Mouse (Mus musculus) hematopoietic stem cell, adult 5-6 weeks (primary cell): Measurements from ENCODE around the gene P4htm. TPM values are rescaled to one million over a fixed set of nuclear protein-coding genes. Genes with fewer than 3 reads are reported as not detected.
A peak's percentile ranks its signal among the peaks of the same experiment; 100 is the strongest.

Experiments used
- ATAC-seq, 2 experiments: fragments of 125-278 bp in 1 of 2; replicated peaks in 1 of 2; 2 replicates each; pipeline ENCODE4 v1.8.0; 2016 to 2017; ENCODE audit warnings: inconsistent platforms in 2 of 2, mild to moderate bottlenecking in 2 of 2, moderate number of reproducible peaks in 2 of 2, low read depth in 1 of 2, moderate TSS enrichment in 1 of 2; ENCODE audit not compliant: low FRiP score in 2 of 2, poor library complexity in 2 of 2, severe bottlenecking in 2 of 2, insufficient read depth in 1 of 2, low TSS enrichment in 1 of 2
- total RNA-seq: library from RNA; stranded (forward); fragments of 172-1452, 232-1000 nt; gene quantifications from 2 replicates; pipeline ENCODE4 v1.2.3, GENCODE M21; 2017

Gene P4htm
- total RNA-seq, 1 experiment from 2014 or later = 5.4 TPM

DNA sequence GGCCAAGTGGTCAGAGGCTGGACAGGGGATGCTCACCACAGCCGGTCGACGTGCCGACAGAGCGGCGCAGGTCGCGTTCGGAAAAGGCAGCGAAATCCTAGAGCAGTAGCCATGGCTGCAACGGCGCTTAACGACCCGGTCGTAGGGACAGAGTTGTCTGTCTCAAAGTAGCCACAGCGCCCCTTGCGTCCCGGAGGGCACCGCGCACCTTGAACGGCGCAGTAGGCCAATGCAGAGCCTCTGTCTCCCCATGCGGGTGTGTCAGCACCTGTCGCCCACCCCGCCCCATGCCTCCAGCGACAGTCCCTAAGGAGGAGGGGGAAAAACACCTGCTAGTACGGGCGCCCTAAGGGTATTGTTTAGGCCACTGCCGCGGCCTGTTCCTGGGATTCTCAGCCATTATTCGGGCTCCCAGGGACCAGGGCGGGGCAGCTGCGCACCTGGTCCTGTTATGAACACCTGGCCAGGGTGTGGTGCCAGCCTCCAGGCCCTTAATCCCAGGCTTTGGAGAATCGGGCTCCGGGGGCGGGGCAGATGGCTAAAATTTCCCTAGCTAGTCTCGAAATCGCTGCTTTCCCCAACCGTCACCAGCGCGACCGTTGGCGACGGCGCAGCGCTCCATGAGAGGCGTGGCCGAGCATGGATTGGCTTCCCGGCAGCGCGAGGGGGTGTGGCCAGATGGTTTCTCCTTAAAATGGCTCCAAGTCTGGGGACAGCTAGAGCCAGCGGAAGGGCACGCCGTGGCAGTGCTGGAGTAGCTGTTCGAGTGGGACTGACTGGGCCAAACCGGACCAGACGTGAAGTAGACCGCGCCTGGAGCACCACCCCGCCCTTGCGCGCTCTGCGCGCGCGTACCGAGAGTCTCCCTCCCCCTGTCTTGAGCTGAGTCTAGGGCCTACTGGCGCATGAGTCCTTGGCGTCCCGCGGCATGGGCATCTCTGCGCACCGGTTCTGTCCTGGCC, 30.4 kb downstream of the P4htm start, which contains the start of gene Ndufaf3:
Ndufaf3 (minus strand) TSS at position 620 of the 962 bp plus-strand sequence.
- ATAC-seq = peak; percentile 74 to 75

DNA sequence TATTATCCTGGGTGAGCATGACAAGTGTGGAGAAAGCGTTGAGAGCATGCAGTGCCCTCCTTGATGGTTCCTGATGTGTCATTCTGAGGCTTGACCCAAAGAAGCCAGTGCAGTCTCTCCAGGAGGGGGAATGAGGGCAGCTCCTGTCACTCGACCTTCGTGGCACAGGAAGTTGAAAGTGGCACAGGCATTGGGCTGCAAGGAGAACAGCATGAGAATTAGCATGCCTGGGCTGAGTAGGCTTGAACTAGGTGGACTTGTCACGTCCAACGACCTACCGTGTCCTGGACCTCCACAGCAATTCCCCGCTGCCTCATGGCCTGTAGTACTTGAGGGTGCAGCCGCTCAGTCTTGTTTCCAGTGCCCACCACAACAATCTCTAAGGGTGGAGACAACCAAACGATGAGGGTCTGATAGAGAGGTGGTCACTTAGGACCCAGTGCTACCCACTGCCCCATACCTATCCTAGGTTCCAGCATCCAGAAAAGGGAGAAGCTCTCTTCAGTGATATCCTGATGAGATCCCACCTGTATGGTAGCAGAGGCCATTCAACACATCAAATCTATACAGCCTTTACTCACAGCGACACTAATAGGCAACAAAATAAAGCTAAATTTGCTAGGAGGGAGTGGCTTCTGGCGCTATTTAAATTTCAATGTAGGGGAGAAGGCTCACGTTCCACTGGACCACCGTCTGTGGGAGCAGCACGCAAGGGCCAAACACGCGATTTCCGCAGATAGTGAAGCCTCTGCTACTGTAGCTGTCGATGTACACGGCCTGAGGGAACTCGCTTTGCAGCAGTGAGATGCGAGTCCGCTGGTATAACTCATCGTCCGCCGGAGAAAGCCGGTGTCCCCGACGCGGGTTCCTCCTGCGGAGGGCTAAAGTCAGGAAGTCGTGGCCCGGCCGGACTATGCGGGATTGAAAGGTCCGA, 31.3 kb downstream of the P4htm start:
- peak in 1 of 2 experiments; percentile 0; a peak in 1 of 4 replicates for ATAC-seq

DNA sequence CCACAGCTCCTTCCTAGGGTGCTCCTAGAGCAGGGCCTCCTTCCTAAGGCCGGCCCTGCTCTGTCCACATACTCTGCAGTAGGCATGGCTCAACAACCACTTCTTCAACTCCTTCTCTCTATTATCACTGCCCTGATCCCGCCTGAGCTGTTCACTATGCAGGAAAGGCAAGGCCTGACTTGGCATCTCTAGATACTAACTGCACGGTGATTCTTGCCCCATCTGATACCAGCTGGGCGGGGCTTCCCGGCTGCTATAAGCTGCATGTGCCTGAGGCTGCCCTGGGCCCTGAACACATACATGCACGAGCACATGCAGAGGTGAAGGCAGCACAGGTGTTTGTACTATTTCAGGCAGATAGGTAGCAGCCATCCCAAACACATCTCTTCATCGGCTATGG, 33.3 kb downstream of the P4htm start:
- ATAC-seq = no peak

DNA sequence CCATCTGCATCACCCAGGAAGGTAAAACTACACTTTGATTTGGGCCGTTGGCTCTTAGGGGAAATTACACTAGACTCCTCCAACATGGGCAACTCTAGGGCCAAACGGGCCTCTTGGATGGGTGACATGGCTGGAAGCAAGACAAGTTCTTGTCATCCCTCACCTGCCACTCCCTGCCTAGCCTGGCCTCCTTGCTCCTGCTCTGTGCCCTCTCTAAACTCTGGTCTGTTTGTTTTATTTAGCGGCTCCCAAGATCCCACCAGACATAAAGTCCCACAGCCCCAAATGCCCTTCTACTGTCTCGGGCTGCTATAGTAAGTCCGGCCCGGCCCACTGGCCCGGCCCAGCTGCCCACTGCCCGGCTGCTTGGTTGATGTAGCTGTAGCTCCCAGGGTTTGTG, 33.8 kb downstream of the P4htm start:
- no peak for ATAC-seq

DNA sequence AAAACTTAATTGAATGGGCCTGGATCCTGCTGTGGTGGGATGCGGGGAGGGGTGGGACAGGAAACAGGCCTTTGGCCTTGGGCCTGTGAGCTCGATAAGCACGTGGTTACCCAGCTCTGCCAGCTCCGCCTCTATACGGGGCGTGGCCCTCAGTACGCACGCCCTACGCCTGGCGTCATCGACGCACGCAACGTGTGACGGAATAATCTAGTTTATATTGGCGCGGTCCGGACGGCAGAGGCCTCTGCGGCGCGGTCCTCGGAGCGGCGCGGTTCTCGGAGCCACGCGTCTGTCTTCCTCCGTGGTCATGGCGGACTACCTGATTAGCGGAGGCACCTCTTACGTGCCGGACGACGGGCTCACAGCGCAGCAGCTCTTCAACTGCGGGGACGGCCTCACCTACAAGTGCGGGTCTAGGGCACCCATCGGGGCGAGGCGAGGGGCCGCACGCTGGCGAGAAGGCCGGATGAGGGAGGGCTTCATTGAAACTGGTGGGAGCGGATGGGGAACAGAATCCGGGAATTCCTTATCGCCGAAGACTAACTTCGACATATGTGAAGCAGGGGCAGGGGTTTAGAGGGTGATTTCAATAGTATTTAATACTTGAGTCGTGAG, 37.1 kb downstream of the P4htm start, which contains the start of gene Impdh2:
Impdh2 (plus strand) TSS at position 60 of the 615 bp plus-strand sequence.
- ATAC-seq = peak; percentile 98 to 99

DNA sequence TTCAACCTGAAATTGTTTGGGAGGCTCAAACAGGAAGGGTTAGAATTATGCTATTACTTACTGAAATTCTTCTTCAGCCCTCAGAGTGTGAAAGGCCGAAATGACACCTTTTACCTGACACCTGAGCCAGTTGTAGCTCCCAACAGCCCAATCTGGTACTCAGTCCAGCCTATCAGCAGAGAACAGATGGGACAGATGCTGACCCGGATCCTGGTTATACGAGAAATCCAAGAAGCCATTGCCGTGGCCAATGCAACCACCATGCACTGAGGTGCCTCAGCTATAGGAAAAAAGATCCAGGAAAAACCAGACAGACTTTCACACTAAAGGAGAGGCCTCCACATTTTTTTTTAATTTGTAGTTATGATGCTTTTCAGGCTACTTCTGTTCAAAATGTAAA, 38.3 kb downstream of the P4htm start:
- ATAC-seq = no peak

DNA sequence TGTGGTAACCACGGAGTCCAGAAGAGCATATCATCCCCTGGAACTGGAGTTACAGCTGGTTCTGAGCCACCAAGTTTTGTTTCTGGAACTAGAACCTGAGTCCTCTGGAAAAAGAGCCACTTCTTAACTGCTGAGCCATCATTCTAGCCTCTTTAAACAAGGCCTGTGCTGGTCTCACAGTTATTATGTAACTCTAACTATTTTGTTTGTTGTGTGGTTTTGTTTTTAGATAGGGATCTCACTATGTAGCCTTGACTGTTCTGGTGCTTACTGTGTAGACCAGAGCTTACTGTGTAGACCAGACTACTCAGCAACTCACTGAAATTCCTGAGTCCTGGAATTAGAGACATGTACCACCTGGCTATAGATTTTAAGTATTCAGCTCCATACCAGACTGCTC, 50.6 kb downstream of the P4htm start:
- no peak for ATAC-seq

DNA sequence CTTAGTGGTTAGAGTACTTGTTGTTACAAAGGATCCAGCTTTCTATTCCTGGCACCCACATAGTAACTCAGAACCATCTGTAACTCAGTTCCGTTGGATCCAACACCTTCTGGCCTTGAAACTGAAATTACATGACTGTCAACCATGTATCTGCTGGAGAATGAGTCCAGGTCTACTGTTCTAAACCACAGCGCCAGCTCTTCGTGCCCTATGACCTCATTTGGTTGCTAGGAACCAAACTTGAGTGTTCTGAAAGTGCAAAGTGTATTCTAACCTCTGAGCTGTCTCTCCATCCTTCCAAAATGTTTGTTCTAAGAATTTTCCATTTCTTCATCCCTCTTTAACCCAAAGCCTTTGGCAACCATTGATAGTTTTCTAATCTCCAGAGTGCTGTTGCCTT, 51.5 kb downstream of the P4htm start:
- no peak for ATAC-seq

DNA sequence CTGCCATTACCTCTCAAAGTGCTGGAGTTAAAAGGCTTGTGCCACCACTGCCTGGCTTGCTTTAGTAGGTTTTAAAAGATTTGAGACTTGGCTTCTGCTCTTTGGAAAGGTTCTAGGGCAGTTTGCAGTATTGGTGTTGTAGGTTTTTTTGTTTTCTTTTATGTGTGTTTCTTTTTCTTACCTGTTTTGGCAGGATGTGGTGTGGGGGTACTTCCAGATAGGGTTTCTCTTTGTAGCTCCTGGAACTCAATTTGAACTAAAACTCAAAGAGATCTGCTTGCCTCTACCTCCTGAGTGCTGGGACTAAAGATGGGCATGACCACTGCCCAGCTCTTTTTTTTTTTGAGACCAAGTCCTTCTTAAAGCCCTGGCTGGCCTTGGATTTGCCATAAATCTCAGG, 56.6 kb downstream of the P4htm start:
- ATAC-seq = no peak

DNA sequence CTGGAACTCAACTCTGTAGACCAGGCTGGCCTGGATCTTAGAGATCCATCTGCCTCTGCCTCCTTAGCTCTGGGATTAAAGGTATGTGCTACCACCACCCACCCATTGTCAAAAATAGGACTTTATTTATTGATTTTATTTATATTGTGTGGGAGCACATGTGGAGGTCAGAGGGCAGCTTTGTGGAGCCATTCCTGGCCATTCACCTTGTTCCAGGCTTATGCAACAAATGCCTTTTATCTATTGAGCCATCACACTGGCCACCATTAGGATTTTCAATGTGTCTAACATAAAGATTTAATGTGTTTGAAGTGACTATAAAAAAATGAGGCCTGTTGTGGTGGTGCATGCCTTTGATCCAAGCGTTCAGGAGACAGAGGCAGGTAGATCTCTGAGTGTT, 66.0 kb downstream of the P4htm start:
- ATAC-seq = no peak

DNA sequence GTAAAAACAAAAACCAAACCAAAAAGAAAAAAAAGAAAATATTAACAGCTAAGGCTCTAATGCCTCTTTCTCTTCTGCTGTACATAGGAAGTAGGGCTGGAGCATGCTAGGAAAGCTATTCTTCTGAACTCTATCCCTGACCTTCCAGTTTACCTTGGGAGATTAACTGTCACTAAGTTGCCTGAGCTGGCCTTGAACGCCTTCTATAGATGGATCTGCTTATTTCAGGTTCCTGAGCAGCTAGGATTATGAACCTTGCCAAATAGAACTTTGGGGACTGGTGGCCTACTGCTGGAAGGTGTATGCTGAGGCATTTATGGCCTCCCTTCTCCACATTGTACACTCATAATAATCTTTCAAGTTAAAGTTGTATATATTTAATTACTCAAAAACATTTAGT, 66.5 kb downstream of the P4htm start:
- ATAC-seq = no peak

Other genes starting within 250 kb of the P4htm start
- 54.7 and 65.7 TPM in 2 replicates for gene Usp4, start 249.8 kb downstream of the P4htm start, total RNA-seq
- gene 1700102P08Rik, start 204.9 kb downstream of the P4htm start, total RNA-seq = 1.3 and 2.9 TPM in 2 replicates
- gene Ccdc36, start 169.2 kb downstream of the P4htm start, total RNA-seq = 0.69 and 1.7 TPM in 2 replicates
- not detected in 2 replicates for gene BC048562, start 161.2 kb downstream of the P4htm start, total RNA-seq
- gene Ccdc71, start 137.1 kb downstream of the P4htm start, total RNA-seq = 13.4 and 13.8 TPM in 2 replicates
- gene Klhdc8b, start 136.1 kb downstream of the P4htm start, total RNA-seq = 12.1 and 18.6 TPM in 2 replicates
- 1.8 and 6.4 TPM in 2 replicates for gene Lamb2, start 117.9 kb downstream of the P4htm start, total RNA-seq
- gene Usp19, start 107.1 kb downstream of the P4htm start, total RNA-seq = 73.6 and 74.6 TPM in 2 replicates
- 150 and 153 TPM in 2 replicates for gene Qars, start 90.0 kb downstream of the P4htm start, total RNA-seq
- gene Qrich1, start 80.9 kb downstream of the P4htm start, total RNA-seq = 144 and 193 TPM in 2 replicates
- gene Impdh2, start 37.4 kb downstream of the P4htm start, total RNA-seq = 320 and 384 TPM in 2 replicates
- gene Ndufaf3, start 30.2 kb downstream of the P4htm start, total RNA-seq = 11.1 and 15.9 TPM in 2 replicates
- gene Dalrd3, start 27.8 kb downstream of the P4htm start, total RNA-seq = 39.5 and 54.8 TPM in 2 replicates
- 28.8 and 35.4 TPM in 2 replicates for gene Wdr6, start 18.9 kb downstream of the P4htm start, total RNA-seq
- gene Arih2, start 51.7 kb upstream of the P4htm start, total RNA-seq = 69.7 and 70.8 TPM in 2 replicates
- 40.5 and 43.7 TPM in 2 replicates for gene Slc25a20, start 64.4 kb upstream of the P4htm start, total RNA-seq
- 21.9 and 29.5 TPM in 2 replicates for gene Prkar2a, start 91.6 kb upstream of the P4htm start, total RNA-seq
- 56.8 and 67.9 TPM in 2 replicates for gene Ip6k2, start 186.1 kb upstream of the P4htm start, total RNA-seq
- gene Nckipsd, start 210.7 kb upstream of the P4htm start, total RNA-seq = 1.7 and 2.9 TPM in 2 replicates
- 2.2 TPM in 1 of 2 replicates, not detected in the other for gene Celsr3, start 228.7 kb upstream of the P4htm start, total RNA-seq